Mouse (Mus musculus): ENCODE results near the gene Ripk1.
A peak's percentile ranks its signal among the peaks of the same experiment; 100 is the strongest.

Ripk1 gene

DNA sequence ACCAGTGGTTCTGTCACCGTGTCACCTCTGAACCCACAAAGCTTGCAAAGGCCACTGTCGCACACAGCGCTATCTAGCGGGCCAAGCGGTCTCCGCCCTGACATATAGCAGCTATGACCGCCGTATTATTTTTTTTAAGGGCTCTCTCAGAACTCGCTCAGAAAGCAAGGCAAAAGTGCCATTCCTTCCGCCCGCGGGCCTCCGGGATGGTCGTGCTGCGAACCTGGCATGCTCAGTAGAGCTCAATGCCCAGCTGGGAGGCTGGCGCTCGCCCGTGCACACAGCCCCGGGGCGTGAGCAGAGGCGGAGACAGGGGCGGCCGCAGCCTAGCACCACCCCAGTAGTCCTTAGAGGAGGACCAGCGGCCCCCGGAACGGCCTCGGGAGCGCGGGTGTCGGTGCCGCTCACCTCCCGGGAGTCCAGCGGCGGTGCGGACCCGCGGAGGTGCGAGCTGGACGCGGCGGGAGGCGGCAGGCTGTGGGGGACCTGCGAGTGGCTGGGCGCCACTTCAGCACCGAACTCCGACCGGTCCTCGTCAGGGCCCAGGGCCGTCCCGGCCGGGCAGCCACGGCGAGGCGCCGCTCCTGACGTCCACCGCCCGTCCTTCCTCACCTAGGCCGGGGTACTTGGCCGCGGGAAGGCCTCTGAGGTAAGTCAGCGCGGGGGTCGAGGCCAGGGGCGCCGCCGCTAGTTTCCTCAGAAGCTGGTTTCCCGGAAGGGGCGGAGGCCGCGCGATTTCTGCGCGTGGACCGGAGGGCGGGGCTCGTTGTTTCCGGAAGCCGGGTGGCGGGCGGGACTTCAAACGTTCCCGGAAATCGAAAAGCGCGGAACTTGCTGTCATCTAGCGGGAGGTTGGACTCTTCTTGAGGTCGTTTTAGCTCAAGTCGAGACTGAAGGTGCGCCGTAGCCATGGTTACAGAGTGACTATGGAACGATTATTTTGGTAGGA lies at the start of gene Ripk1, which contains the start of gene Serpinb6a:
Gene Ripk1, plus strand, starts transcription at position 306 of the 949 bp plus-strand sequence.
Gene Serpinb6a, minus strand, starts transcription at position 737 of the 949 bp plus-strand sequence.
- peak; percentile 95 for DNase-seq

GRCm38 (mm10) chr13:33952947-33953346 lies 49.2 kb upstream of the Ripk1 start:
- no peak for DNase-seq

- peak; percentile 79 for DNase-seq
Observed at GRCm38 (mm10) chr13:33956571-33957421, 45.4 kb upstream of the Ripk1 start.

DNA sequence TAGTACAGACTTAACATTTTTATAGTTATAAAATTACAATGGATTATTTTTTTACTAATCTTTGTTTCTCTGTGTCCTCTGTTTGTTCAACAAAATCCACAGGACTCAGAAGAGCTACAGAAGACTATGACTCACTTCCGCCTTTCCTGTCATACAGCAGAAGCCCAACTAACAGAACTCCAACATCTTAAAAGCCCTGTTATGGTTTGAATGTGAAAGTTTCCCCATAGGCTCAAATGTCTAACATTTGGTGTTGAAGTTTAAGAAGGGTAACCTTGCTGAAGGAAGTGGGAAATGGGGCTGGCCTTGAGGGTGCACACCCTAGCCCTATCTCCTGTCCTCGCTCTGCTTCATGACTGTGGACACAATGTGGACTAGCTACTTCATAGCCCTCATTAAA lies 42.4 kb upstream of the Ripk1 start:
- no peak for DNase-seq

DNA sequence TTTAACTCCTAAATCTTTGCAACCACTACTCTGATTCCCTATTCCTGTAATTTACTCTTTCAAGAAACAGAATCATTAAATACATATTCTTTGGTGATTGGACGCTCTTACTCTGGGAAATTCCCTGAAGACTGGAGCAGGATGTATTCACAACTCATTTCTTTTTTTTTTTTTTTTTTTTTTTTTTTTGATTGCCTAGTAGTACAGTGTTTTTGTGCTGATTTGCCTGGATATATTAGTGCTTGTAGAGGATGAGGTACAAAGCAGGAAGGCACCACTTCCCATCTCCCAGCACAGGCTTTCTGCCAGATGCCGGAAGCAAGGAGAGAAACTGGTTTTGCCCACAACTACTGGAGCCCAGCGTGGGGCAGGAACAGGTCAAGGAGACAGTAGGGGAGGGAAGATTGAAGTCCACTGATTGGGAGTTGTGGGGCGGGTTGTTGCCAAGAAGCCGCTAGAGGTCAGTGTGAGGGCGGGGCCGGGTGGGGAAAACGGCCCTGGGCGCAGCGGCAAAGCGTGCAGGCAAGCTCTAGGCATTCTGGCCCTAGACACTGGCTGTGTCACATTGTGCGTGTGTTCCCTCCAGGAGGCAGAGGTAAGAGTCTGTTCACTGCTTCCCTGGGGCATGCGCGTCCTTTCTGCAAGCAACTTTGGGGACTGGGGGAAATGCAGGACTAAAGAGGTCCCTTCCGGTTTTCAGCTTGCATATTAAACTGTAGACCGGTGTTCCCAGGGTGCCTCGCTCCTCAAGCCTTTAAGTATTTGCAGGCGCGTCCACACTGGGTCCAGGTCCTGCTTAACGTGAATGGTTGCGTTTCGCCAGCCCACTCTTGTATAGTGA lies 37.7 kb upstream of the Ripk1 start, which contains the start of gene Nqo2:
Gene Nqo2, plus strand, starts transcription at position 482 of the 841 bp plus-strand sequence.
- DNase-seq = peak; percentile 89

DNA sequence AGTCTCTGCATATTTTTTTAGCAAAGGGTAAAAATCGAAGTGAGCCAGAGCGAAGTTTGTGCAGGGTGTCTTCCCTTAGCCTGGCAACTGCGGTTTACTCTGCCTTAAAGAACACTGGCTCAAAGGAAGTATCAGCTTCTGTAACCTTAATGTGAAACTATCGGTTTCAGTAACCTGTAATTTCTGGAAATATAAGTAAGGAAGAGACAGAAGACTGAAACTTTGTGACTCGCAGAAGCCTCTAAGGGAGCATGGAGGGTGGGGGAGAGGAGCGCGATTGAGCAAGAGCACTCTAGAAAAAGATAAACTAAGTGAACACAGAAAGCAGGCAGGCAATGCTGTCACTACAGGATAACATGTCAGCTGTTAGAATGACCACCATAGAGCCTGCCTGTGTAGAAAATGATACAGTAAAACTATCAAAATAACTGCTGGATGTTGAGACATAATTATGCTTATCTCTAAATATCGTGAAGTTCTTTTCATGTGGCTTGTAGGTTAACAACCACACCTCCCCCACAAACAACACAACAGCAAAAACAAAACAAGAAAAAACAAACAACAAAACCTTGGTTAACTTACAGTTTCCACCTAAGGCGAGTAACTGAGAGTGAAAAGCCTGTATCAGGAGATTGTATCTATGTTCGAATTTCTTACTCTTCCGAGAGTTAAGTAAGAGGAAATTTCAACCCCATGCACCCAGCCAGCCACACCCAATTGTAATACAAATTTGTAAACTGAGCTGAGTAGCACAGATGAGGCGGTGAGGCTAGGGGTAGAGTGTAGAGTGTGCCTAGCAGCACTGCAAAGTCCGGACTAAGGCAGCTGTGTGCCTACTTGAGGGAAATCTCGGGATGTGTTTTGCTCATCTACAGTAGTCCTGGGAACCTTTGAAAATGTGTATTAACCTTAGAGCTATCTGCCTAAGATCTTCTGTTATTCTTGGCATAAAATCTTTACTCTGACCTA lies 36.8 kb upstream of the Ripk1 start:
- peak; percentile 36 for DNase-seq

DNA sequence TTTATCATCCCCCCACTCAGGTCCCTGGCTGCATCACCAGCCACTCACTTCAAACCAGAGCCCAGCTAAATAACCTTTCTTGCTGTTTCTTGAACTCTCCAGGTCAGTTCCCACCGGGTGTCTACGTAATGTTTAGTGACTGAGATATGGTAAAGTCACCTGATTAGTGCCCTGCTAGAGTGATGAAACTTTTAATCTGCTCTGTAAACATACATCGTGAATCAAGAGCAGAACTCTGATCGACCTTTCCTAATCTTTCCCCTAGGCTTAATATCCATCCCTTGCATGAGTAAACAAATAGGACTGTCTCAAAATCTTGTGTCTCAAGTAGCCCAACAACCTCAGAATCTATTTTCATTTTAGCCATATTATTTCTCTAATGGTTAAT lies 36.1 kb upstream of the Ripk1 start:
- no peak for DNase-seq

DNA sequence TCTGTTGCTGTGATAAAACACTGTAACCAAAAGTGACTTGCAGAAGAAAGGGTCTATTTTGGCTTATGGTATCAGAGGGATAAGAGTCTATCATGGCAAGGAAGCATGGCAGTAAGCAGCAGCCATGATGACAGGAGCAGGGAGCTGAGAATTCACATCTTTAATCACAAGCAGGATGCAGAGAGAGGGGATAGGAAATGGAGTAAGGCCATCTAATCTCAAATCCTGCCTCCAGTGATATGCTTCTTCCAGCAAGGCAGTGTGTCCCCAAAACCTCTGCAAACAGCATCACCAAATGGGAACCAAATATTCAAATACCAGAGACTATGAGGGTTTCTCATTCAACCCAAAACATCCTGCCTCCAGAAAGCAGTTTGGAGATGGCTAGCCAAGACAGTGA lies 35.6 kb upstream of the Ripk1 start:
- no peak for DNase-seq

DNA sequence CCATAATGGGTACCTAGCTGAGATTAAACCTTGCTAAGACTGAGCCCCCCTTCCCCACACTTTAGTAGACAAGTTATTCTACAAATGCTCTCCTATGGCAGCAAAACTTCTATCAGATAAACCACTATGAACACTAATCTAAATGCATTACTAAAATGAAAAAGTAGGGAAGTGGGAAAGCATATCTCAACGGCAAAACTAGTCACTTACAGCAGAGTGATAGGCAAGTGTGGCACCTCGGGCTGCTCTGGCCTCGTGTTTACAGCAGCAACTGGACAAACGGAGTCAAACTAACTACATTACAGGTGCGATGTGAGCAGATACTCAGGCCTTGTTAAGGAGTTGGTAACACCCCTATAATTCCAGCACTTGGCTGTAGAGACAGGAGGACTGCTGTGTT lies 12.5 kb upstream of the Ripk1 start:
- DNase-seq = no peak

- peak; percentile 77 for DNase-seq
Observed at GRCm38 (mm10) chr13:33995197-33995596, 7.0 kb upstream of the Ripk1 start.

DNA sequence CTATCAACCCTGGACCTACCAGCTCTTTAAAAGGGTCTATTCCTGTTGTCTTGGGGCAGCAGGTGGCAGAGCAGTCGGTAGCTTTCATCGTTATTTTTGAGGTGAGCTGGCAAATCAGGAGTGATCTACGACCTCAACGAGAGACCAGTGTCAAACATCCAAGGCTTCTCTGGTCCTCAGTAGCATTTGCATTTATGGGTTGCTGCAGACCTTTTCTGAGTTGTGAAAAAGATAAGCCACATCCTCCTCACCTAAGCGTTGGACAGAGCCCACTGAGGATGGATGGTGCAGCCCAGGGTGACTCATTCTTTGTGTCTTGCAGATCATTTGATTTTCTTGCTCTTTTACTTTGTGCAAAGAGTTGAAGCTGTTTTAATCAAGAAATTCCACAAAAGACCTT lies 895 bp downstream of the Ripk1 start:
- no peak for DNase-seq

DNA sequence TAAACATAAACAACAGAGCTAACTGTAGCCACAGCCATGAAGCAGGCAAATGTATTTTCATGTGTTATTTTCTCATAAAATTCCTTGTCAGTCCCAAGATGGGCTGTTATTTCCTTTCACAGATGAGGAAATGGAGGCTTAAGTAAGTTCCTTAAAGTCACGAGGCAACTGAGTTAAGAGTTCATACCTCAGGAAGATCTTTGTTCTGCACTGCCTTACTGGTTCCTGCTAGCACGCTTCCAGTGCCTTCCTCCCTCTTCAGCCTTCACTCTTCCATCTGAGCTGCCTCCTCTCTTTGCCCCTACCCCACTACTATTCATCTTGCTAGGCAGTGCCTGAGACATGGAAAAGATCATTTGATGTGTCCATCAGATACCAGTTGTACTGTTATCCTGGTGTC lies 5.1 kb downstream of the Ripk1 start:
- DNase-seq = no peak

DNA sequence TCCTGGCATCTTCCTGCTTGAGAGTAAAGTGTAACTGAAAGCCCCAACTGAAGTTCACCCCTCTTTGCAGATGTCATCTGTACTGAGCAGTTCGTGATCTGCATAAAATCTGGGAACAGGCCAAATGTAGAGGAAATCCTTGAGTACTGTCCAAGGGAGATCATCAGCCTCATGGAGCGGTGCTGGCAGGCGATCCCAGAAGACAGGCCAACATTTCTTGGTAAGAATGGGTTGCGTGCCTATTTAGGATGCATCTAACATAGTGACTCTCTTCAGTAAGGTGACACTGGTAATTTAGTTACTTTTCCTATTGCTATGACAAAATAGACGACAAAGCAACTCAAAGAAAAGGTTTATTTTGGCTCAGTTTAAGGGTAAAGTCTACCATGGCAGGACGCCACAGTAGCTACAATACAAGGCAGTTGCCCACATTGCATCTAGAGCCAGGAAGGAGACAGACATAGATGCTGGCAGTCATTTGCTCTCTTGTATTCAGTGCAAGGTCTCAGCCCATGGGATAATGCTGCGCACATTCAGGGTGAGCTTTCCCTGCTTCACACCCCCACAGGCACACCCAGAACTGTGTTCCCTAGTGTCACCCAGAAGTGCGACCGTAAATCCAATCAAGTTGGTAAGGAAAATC lies 14.9 kb downstream of the Ripk1 start:
- DNase-seq = no peak

DNA sequence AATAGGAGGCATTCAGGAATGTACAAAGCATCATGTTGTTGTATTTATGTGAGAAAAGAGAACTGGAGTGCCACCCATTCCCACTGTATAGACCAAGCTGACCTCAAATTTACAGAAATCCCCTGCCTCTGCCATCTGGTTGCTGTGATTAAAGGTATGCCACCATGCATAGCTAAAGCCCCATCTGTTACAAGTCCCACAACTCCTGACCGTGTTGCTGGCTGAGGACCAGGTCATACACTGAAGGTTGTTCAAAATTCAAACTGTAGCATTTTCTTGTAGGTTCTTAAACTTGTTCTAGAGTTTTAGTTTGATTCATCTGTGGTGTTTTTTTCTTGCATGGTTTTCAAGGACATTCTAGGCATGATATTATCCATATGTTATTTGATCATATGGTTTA lies 16.4 kb downstream of the Ripk1 start:
- DNase-seq = no peak

DNA sequence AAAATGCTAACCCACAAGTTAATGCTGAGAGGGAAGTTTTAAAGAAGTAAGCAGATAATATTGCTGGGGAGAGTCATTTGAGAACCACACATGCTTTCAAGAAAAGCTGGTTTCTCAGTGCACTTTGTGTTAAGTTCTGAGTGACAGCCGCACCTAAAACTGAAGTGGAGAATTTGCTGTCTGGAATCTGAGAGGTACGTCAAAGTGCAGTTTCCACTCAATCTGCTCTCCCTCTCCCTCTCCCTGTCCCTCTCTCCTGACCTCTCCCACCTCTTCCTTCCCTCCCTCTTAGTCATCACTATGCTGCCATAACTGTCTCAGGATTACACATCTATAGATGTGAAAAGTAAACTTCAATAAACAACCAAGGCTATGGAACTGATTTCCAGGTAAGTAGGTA lies 19.8 kb downstream of the Ripk1 start:
- no peak for DNase-seq

- DNase-seq = no peak
Observed at GRCm38 (mm10) chr13:34032041-34032440, 29.9 kb downstream of the Ripk1 start.

GRCm38 (mm10) chr13:34035424-34035823 lies 33.3 kb downstream of the Ripk1 start:
- DNase-seq = no peak

DNA sequence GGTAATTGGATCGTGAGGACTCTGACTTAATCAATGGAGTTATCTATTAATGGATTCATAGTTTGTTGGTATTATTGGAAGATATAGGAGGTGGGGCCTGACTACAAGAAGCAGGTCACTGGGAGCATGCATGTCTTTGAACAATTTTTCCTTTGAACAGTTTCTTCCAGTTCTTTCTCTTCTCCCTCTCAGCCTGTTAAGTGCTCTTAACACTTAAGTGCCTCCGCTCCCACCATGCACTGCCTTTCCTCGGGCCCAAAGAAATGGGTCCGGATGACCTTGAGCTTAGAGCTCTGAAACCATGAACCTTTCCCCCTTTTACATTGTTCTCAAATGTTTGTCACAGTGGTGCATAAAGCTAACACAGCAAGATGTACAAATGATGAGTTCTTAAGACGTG lies 34.6 kb downstream of the Ripk1 start:
- DNase-seq = no peak

- peak; percentile 97 for DNase-seq
Observed at GRCm38 (mm10) chr13:34037172-34038055, 35.3 kb downstream of the Ripk1 start, which contains the start of gene Bphl. TSS of gene Bphl (plus strand) at chr13:34037597.

DNA sequence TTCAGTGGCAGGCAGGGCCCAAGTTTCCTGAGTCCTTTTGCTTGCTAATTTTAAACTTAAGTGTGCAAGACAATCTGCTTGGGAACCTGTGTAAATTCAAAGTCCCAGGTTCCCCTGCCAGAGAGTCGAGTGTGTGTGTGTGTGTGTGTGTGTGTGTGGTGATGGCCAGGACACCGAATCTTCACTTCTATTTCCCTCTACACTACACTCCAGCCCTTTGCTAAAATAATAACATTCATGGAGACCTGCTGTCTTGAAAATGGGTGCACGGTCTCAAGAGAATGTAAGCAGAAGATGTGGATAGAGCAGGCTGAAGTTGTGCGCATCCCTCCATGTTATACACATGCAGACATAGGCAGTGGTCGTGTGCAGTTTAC lies 35.9 kb downstream of the Ripk1 start:
- no peak for DNase-seq

All from embryo, embryonic 11 days (tissue).